Mouse (Mus musculus) urinary bladder, postnatal 4 days (tissue): Measurements from ENCODE around the gene C8a.

Experiments
- DNase-seq, 2 experiments: peaks; one replicate each; pipeline ENCODE4 v3.0.0; 2021 to 2022; ENCODE audit warnings: low spot score in 2 of 2

The C8a gene

GRCm38 (mm10) chr4:104842204-104842603, 34.0 kb downstream of the C8a start:
- no peak for DNase-seq

- no peak for DNase-seq
Observed at GRCm38 (mm10) chr4:104838342-104838741, 37.9 kb downstream of the C8a start.

- no peak for DNase-seq
Observed at GRCm38 (mm10) chr4:104835096-104835495, 41.1 kb downstream of the C8a start.

- no peak for DNase-seq
Observed at GRCm38 (mm10) chr4:104828939-104829338, 47.3 kb downstream of the C8a start.

- DNase-seq: no peak
Observed at GRCm38 (mm10) chr4:104824381-104825077, 51.7 kb downstream of the C8a start.

GRCm38 (mm10) chr4:104823597-104824101, 52.5 kb downstream of the C8a start:
- no peak for DNase-seq

- DNase-seq: no peak
Observed at GRCm38 (mm10) chr4:104819891-104820290, 56.3 kb downstream of the C8a start.

- no peak for DNase-seq
Observed at GRCm38 (mm10) chr4:104818986-104819385, 57.2 kb downstream of the C8a start.

GRCm38 (mm10) chr4:104817509-104817908, 58.7 kb downstream of the C8a start:
- DNase-seq: no peak

- no peak for DNase-seq
Observed at GRCm38 (mm10) chr4:104816519-104817232, 59.5 kb downstream of the C8a start.

GRCm38 (mm10) chr4:104813617-104814016, 62.6 kb downstream of the C8a start:
- DNase-seq: no peak

- no peak for DNase-seq
Observed at GRCm38 (mm10) chr4:104810710-104811286, 65.4 kb downstream of the C8a start.

GRCm38 (mm10) chr4:104805414-104806257, 70.6 kb downstream of the C8a start:
- DNase-seq: no peak

- no peak for DNase-seq
Observed at GRCm38 (mm10) chr4:104804100-104804499, 72.1 kb downstream of the C8a start.

- DNase-seq: no peak
Observed at GRCm38 (mm10) chr4:104801625-104802024, 74.6 kb downstream of the C8a start.

- DNase-seq: no peak
Observed at GRCm38 (mm10) chr4:104798951-104799350, 77.2 kb downstream of the C8a start.

- DNase-seq: no peak
Observed at GRCm38 (mm10) chr4:104792111-104792510, 84.1 kb downstream of the C8a start.

GRCm38 (mm10) chr4:104782346-104782745, 93.9 kb downstream of the C8a start:
- DNase-seq: no peak

GRCm38 (mm10) chr4:104781441-104781840, 94.8 kb downstream of the C8a start:
- no peak for DNase-seq

- no peak for DNase-seq
Observed at GRCm38 (mm10) chr4:104779460-104779859, 96.7 kb downstream of the C8a start.

GRCm38 (mm10) chr4:104775601-104776000, 100.6 kb downstream of the C8a start:
- DNase-seq: no peak

- DNase-seq: no peak
Observed at GRCm38 (mm10) chr4:104770331-104770730, 105.9 kb downstream of the C8a start.
